Mouse (Mus musculus) left cerebral cortex, adult 2 months (tissue): ENCODE measurements around the gene Dscaml1. TPM values are rescaled to one million over a fixed set of nuclear protein-coding genes. Genes with fewer than 3 reads are reported as not detected.

ENCODE experiments used
- DNase-seq, 2 experiments: peaks; one replicate each; pipeline ENCODE4 v3.0.0; 2021 to 2022; ENCODE audit warnings: low spot score in 2 of 2, mixed read lengths in 1 of 2; ENCODE audit errors: extremely low spot score in 1 of 2
- H3K27ac ChIP-seq: fragments of 200-600 bp; 2 replicates; pipeline ENCODE4 v1.8.1; 2022
- H3K4me3 ChIP-seq: fragments of 200-600 bp; 2 replicates; pipeline ENCODE4 v1.8.1; 2022
- CTCF ChIP-seq: fragments of 200-600 bp; IDR thresholded peaks from 2 replicates; pipeline ENCODE4 v1.8.1; 2022; ENCODE audit warnings: antibody characterized with exemption, mild to moderate bottlenecking, moderate library complexity
- intact Hi-C: fragments of 180-260 bp; cut with DNase I; formaldehyde crosslinking; loops from one replicate; pipeline ENCODE4 v1.15.1; 2025
- total RNA-seq, 2 experiments: library from RNA; stranded (reverse); gene quantifications; 2 replicates each; pipeline ENCODE4 v1.2.3; 2021

The Dscaml1 gene
- total RNA-seq, 2 experiments from 2014 or later: 58.0 to 61.5 TPM

DNA sequence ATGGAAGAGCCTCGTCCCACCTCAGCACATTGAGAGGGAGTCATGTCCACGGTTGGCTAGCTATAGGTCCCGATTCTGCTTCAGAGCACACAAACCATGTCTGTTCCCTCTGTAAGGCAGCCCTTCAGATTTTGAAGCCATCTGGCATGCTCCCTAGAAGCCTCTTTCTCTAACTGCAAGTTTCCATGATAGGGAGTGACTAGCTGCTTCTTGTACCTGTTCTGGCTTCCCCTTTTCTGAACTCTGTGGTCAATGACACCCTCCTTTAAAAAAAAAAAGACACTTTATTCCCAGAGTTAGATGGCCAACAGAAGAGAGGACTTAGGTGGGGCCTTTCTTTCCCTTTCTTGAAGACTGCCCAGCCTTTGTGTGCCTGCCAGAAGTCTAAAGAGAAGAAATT is 130.5 kb downstream of the Dscaml1 start:
- TF ChIP-seq CTCF: no peak
- intact Hi-C loops: no loop called here
- no peak overlapping the region for H3K4me3 ChIP-seq
- no peak overlapping the region for H3K27ac ChIP-seq
- DNase-seq: no peak

DNA sequence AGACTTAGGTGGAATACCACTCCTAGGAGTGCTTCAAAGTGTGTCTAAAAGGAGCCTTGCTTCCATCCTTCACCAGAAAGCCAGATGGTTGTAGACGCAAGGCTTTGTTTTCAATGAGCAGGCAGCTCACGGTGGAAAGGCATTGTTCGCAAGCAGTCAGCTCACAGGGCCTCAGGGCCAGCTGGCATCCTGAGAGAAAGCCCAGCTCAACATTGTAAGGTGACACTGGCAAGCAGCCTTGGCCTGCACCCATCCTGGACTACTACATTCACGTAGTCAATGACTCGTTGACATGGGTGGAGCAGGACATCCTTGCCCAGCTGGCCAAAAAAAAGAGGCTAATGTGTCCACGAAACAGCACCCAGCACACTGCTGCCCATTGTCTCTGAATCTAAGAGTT is 134.6 kb downstream of the Dscaml1 start:
- intact Hi-C loops: no loop called here

DNA sequence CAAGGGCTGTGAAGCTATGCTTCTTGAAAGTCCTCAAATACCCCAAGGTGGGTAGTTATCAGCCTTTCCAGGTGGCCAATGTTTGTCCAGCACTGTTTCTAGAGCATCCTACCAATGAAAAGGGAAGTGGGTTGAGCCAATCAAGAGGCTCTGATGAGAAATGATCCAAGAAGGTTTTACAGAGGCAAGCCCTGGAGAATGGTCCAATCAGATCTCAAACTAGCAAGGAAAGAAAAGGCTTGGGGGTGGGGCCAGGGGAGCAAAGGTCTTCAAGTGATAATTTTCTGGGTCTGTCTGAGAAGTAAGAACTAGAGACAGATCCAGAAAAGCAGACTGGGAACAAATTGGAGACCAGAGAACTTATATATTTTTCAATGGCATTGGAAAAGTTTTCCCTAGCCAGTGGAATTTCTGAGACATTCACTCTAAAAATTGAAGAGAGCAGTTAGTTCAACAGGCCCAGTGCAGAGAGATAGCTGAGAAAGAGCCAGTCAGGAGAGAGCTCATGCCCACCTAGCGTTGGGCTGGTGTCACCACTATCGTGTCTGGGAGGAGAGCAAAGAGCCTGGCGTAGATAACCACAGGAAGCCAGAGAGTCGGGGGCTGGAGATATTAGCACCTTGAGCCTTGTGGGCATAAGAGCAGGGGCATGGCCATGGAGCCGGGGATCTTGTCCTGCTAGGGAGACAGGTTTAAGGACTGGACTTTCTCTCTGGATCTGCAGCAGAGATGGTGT is 140.6 kb downstream of the Dscaml1 start:
- TF ChIP-seq CTCF: no peak
- intact Hi-C loops: no loop called here
- Histone ChIP-seq H3K4me3 (no peak overlapping the region), H3K27ac (no peak overlapping the region)
- no peak for DNase-seq

More for the DNA sequence above, 134.6 kb downstream of the Dscaml1 start:
- no peak for TF ChIP-seq CTCF
- no peak overlapping the region for H3K27ac ChIP-seq
- DNase-seq: no peak
- H3K4me3 ChIP-seq: no peak overlapping the region

DNA sequence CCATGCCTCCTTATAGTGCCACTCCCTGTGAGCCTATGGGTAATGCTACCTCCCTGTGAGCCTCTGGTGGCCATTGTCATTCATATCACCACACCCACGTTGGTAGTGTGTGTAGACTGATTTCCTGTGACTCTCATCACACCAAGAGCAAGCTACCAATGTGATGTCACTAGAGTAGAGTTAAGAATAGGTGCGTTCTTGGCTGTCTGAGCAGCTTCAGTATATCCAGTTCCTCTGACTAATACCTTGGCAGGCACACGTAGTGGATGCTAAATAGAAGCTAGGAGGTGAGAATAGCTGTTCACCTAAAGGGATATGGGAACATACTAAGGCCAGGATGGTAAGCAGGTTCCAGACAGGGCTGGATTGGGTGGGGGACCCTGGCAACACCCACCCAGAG is 143.3 kb downstream of the Dscaml1 start:
- Histone ChIP-seq H3K27ac (peak overlapping the region; percentile 36; the same call in 1 of the 2 replicates), H3K4me3 (no peak overlapping the region)
- DNase-seq: no peak
- no peak for TF ChIP-seq CTCF
- intact Hi-C loops: no loop called here

DNA sequence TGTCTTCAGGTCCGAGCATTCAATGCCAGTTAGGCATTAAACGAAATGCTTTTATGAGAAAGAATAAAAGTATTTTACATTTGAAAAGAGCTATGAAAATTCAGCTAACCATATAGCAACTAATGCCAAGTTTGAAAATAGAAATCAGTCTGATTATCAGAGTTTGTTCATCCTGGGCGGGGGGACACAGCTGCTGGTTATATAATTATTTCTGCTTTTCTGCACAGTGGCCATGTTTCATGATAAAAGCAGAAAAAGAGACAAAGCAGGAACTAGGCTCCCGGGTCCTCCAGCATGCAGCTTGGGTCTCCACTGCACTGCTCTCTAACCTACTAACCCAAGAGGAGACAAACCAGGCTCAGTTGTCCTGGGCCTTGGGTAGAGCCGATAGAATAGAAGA is 143.9 kb downstream of the Dscaml1 start:
- no peak overlapping the region for H3K4me3 ChIP-seq
- intact Hi-C loops: no loop called here
- DNase-seq: no peak
- TF ChIP-seq CTCF: no peak
- H3K27ac ChIP-seq: peak overlapping the region; percentile 32; the same call in 1 of the 2 replicates

DNA sequence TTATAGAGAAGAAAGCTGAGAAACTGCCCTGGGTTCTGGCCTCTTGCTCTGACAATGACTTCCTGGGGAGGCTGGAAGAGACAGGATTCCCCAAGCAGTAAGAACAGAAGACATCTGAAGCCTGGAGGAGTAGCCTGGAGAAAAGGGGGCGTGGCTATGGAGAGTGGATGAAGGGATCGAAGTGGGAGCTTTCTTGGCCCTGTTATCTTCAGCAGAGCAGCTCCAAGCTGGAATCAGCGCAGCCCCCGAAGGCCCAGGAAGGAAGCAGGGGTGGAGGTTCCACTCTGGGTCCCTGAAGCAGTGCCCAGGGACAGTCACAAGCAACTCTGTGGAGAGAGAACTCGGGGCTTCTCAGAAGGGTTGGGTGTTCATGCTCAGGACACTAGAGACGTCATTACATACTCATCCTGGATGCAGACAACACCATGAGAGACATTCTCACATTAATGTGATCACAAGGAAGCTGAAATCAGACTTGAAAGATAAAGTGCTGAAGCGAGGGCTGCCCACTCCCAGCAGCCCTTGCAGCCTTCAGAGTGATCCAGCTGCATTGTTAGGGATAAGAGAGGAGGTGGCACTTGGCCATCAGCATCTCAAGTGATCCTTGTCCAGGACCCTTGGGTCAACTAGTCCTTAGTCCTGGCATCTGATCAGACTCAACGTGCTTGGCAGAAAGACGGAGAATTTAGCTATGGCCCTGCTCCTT is 146.5 kb downstream of the Dscaml1 start:
- H3K4me3 ChIP-seq: no peak overlapping the region
- no peak for DNase-seq
- no peak for TF ChIP-seq CTCF
- no peak overlapping the region for H3K27ac ChIP-seq
- intact Hi-C loops: no loop called here

DNA sequence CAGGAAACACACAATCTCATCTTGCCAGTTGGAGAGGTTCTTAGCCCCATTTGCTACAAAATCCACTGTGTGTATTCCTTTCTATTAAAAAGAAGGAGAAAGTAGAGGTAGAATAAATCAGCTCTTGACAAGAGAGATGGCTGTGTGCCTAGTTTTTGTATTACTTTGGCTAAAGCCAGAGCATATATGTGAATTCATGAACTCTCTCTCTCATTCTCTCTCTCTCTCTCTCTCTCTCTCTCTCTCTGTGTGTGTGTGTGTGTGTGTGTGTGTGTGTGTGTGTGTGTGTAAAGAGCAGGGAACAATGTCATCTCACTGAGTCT is 147.0 kb downstream of the Dscaml1 start:
- Histone ChIP-seq H3K27ac (no peak overlapping the region), H3K4me3 (no peak overlapping the region)
- no peak for TF ChIP-seq CTCF
- intact Hi-C loops: no loop called here
- no peak for DNase-seq

DNA sequence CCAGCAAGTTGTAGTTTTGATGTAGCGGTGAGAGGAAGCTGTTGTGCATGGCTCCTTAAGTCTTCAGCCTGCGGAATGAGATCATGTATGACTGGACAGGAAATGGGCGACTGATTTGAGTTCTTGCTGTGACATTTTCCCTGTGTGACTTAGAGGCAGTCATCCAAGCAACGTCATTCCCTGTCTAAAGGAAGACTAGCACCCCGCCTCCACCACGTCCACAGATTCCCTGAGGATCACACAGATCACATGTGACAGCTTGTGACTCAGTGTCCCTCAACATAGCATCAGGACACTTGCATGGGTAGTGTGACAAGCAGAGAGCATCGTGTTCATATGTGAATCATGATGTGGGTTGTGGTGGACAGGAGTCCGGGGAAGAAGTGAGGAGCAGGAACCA is 147.6 kb downstream of the Dscaml1 start:
- H3K27ac ChIP-seq: no peak overlapping the region; the same call in 1 of the 2 replicates
- TF ChIP-seq CTCF: no peak
- no peak overlapping the region for H3K4me3 ChIP-seq
- intact Hi-C loops: no loop called here
- no peak for DNase-seq

DNA sequence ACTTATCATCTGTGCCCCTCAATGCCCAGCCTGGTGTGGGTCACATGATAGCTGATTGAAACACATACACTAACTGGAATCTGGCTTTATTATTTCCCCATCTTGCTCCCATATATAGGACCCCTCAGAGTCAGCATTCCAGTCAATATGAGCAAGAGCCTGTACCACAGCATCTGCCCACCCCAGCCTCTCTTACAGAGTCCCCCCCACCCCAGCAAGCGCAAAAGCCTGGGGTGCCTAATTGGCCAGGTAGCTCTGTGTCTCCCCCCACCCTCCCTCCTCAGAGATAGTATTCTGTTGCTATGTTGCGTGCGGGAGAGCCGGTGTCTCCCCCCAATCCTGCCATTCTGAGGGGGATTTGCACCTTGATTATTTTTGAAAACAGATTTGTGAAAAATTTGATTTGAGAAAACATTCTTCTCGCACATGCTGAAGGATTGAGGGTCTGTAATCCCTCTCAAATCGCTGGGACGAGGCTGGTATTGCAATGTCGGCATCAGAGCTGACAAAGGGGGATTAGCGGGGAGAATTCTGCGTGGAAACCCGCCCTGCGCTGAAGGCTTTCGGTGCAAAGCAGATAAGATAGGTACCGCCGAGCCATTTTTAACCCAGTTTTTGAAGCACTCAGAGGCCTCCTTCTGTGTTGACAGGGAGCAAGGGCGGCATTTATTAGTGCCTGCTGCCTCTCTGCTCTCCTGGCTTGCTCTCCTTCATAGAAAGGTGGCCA is 153.8 kb downstream of the Dscaml1 start:
- Histone ChIP-seq H3K27ac (no peak overlapping the region), H3K4me3 (no peak overlapping the region)
- no peak for DNase-seq
- no peak for TF ChIP-seq CTCF
- intact Hi-C loops: loop anchor here (2.0 kb wide), 1 partner anchor 43 kb away; no protein-coding TSS in a partner anchor

DNA sequence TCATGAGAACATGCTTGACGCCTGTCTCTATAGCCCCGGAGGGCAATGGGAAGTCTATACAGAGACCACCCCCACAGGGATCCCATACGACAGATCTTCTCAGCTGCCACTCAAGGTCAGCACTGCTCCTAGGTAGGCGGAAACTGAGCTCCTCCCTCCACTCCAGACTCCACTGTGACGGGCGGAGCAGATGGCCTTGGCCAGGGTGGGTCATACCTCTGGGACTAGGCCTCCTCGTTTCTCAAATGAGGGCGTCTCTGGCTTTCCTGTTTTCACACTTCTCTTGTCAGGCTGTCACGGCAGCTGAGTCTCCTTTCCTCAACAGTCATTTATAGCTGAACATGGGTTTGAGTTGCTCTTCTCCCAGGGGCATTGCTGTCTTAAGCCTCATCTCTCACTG is 160.0 kb downstream of the Dscaml1 start:
- intact Hi-C loops: no loop called here
- no peak for TF ChIP-seq CTCF
- no peak for DNase-seq
- Histone ChIP-seq H3K27ac (peak overlapping the region; percentile 21; the same call in 1 of the 2 replicates), H3K4me3 (no peak overlapping the region)

DNA sequence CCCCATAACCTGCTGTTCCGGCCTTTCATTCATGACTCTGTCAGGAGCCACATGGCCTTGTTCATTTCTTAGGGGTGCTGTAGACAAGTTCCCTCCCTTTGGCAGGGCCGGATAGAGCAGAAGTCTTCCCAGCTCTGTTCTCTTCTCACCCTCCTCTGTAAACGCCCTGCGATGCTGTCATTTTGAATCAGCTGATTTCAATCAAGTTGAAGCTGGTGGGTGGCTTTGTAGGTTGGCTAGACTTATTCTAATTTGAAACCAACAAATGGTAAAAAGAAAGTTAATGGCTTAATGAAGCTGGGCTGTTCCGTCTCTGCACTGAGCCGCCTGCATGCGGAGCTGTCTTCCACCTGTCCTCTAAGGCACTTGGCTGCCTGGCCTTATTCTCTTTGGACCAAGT is 161.3 kb downstream of the Dscaml1 start:
- intact Hi-C loops: loop anchor here (2.0 kb wide), 1 partner anchor 171 kb away; no protein-coding TSS in a partner anchor
- Histone ChIP-seq H3K27ac (peak overlapping the region; percentile 19), H3K4me3 (no peak overlapping the region)
- DNase-seq: no peak
- TF ChIP-seq CTCF: no peak

DNA sequence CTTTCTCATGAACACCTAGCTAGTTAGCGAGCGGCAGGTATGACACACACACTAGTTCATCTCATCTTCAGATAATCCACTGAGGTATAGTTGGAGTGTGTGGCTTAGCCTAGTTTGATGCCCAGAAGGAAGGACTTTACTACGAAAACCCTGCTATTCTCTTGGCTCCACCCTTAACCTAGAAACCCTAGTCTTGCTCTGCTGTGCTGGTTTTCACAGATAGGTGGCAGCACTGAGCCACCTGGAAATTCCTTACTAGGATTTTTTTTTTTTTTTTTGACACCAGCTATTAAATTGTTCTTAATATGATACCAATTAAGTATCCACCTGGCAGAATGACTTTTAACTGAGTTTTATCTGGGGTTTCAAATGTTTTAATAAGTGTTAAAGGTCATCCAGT is 163.4 kb downstream of the Dscaml1 start:
- peak; percentile 92 for TF ChIP-seq CTCF
- Histone ChIP-seq H3K27ac (no peak overlapping the region), H3K4me3 (no peak overlapping the region)
- intact Hi-C loops: loop anchor here (2.0 to 5.0 kb wide), 4 partner anchors 73 to 173 kb away; no protein-coding TSS in a partner anchor
- peak; percentile 46 to 59 for DNase-seq
